In genomic region chr9:103225464-103225863, GRCm38 (mm10) we compare ENCODE assay signal across 9 mouse cellular contexts. TPM values are rescaled to one million over a fixed set of nuclear protein-coding genes. Genes with fewer than 3 reads are reported as not detected.
DNase-seq lines count a peak whose midpoint lies in the region; ATAC-seq and TF ChIP-seq lines count a peak whose summit lies in the region.
"Had no signal": no experiment of that assay in that cellular context is flagged by ENCODE, and none has a peak within 500 bp of the region (broad histone marks: within the 10 kb centered on the region; RNA-seq: fewer than 3 reads in every experiment).

No protein-coding gene starts in this region.

- H3K9ac ChIP-seq in heart, embryonic 12.5 days, result no peak overlapping the region
- no peak overlapping the region for H3K9ac ChIP-seq in heart, embryonic 11.5 days (ENCODE audit: low read depth, low read length)
- H3K9ac ChIP-seq in CH12.LX (ENCODE audit: insufficient read depth, low read depth), result no peak overlapping the region
- no peak overlapping the region for H3K9ac ChIP-seq in embryonic facial prominence, embryonic 15.5 days
- H3K9ac ChIP-seq: hindbrain, embryonic 12.5 days had no signal

- peak in 1 of 2 experiments; percentile 70; a peak in 3 of 4 replicates for TF ChIP-seq CTCF in CH12.LX (conservative IDR thresholded peaks at IDR 0.05 in 1 of 2, IDR thresholded peaks at IDR 0.05 in 1 of 2; ENCODE audit: low read depth in 2 of 2, low read length in 2 of 2)

- dilution Hi-C loops in CH12.LX (cut with MboI; ENCODE audit: extremely low pct_ligation_motif_present, extremely low pct_unique_long_range_greater_than_20kb, low sequenced_read_pairs), result no loop called here

- no peaks in the 10 kb centered on the region for H3K36me3 ChIP-seq in heart, embryonic 12.5 days
- H3K36me3 ChIP-seq in heart, embryonic 11.5 days (ENCODE audit: control insufficient read depth, insufficient read depth, low read length), result no peaks in the 10 kb centered on the region
- H3K36me3 ChIP-seq in CH12.LX (replicated peaks in 1 of 2; ENCODE audit: control insufficient read depth in 1 of 2, insufficient read depth in 1 of 2, low read length in 1 of 2), result no peaks in the 10 kb centered on the region
- no peaks in the 10 kb centered on the region for H3K36me3 ChIP-seq in embryonic facial prominence, embryonic 15.5 days
- H3K36me3 ChIP-seq: hindbrain, embryonic 12.5 days had no signal

- TF ChIP-seq RAD21 in CH12.LX (IDR thresholded peaks at IDR 0.05; ENCODE audit: low read depth, low read length), result peak; percentile 61

- H3K79me2 ChIP-seq in CH12.LX (replicated peaks; ENCODE audit: control insufficient read depth, extremely low read depth, insufficient read depth, poor library complexity, severe bottlenecking), result no peaks in the 10 kb centered on the region

- TF ChIP-seq POLR2A in CH12.LX (IDR thresholded peaks at IDR 0.05; ENCODE audit: low read depth, low read length), result no peak

- H3K4me3 ChIP-seq in heart, embryonic 12.5 days, result no peak overlapping the region
- no peak overlapping the region for H3K4me3 ChIP-seq in heart, embryonic 11.5 days (ENCODE audit: low read depth, low read length)
- H3K4me3 ChIP-seq in CH12.LX (replicated peaks in 1 of 3; ENCODE audit: low read depth in 2 of 3, low read length in 2 of 3, poor library complexity in 1 of 3), result no peak overlapping the region
- H3K4me3 ChIP-seq in embryonic facial prominence, embryonic 15.5 days (replicated peaks), result no peak overlapping the region
- H3K4me3 ChIP-seq: hindbrain, embryonic 12.5 days had no signal

- no peaks in the 10 kb centered on the region for H3K27me3 ChIP-seq in heart, embryonic 12.5 days (replicated peaks)
- no peaks in the 10 kb centered on the region for H3K27me3 ChIP-seq in heart, embryonic 11.5 days (ENCODE audit: control insufficient read depth, insufficient read depth, low read length)
- H3K27me3 ChIP-seq in CH12.LX (replicated peaks), result peaks cover 36% of the 10 kb centered on the region
- H3K27me3 ChIP-seq in embryonic facial prominence, embryonic 15.5 days, result no peaks in the 10 kb centered on the region
- H3K27me3 ChIP-seq: hindbrain, embryonic 12.5 days had no signal

- 59% methylated on average over 3 of the region's 3 CpGs for WGBS in heart, embryonic 12.5 days
- WGBS in heart, embryonic 11.5 days (ENCODE audit: insufficient replicate concordance), result 54% methylated on average over 3 of the region's 3 CpGs
- WGBS in embryonic facial prominence, embryonic 15.5 days, result 67% methylated on average over 3 of the region's 3 CpGs

- H3K4me2 ChIP-seq in heart, embryonic 12.5 days, result no peak overlapping the region
- H3K4me2 ChIP-seq in heart, embryonic 11.5 days, result no peak overlapping the region
- no peak overlapping the region for H3K4me2 ChIP-seq in CH12.LX (ENCODE audit: insufficient read depth, low read depth, poor library complexity, severe bottlenecking)
- no peak overlapping the region for H3K4me2 ChIP-seq in embryonic facial prominence, embryonic 15.5 days (replicated peaks)
- H3K4me2 ChIP-seq: hindbrain, embryonic 12.5 days had no signal

- peaks cover 6% of the 10 kb centered on the region for H3K4me1 ChIP-seq in heart, embryonic 12.5 days (replicated peaks)
- H3K4me1 ChIP-seq in heart, embryonic 11.5 days (ENCODE audit: control insufficient read depth, insufficient read depth, low read length), result no peaks in the 10 kb centered on the region
- no peaks in the 10 kb centered on the region for H3K4me1 ChIP-seq in CH12.LX (ENCODE audit: control insufficient read depth in 1 of 2, insufficient read depth in 2 of 2)
- peaks cover 7% of the 10 kb centered on the region; the same call in 1 of the 2 replicates for H3K4me1 ChIP-seq in embryonic facial prominence, embryonic 15.5 days

- H3K9me3 ChIP-seq in heart, embryonic 12.5 days (replicated peaks), result no peaks in the 10 kb centered on the region
- H3K9me3 ChIP-seq in heart, embryonic 11.5 days (replicated peaks; ENCODE audit: control insufficient read depth, low read length), result no peaks in the 10 kb centered on the region
- no peaks in the 10 kb centered on the region for H3K9me3 ChIP-seq in CH12.LX (replicated peaks; ENCODE audit: low read length)
- no peaks in the 10 kb centered on the region for H3K9me3 ChIP-seq in embryonic facial prominence, embryonic 15.5 days (replicated peaks)
- H3K9me3 ChIP-seq: hindbrain, embryonic 12.5 days had no signal

- peak; percentile 31; the same call in 1 of the 2 replicates for ATAC-seq in heart, embryonic 12.5 days (ENCODE audit: insufficient number of reproducible peaks, low FRiP score)
- no peak for ATAC-seq in heart, embryonic 11.5 days (replicated peaks; ENCODE audit: insufficient number of reproducible peaks, low FRiP score, low TSS enrichment)
- 0 out of 2 replicates have a peak, but pooled peaks have one; percentile 46 for ATAC-seq in embryonic facial prominence, embryonic 15.5 days (ENCODE audit: insufficient number of reproducible peaks, low FRiP score, low TSS enrichment, low read depth)

- no peak for TF ChIP-seq EP300 in CH12.LX (IDR thresholded peaks at IDR 0.05; ENCODE audit: low read length)

- DNase-seq in CH12.LX (ENCODE audit: extremely low read depth), result peak; percentile 45
- peak; percentile 32 for DNase-seq in mesoderm, embryonic 11.5 days (ENCODE audit: low read depth, low spot score)
- no peak for DNase-seq in cerebellum, adult 18-20 months
- no peak for DNase-seq in gastrocnemius, postnatal 14 days
- DNase-seq in ovary, postnatal 36 days (ENCODE audit: low spot score), result no peak

- no peak overlapping the region for H3K27ac ChIP-seq in heart, embryonic 12.5 days (ENCODE audit: poor library complexity, severe bottlenecking)
- no peak overlapping the region for H3K27ac ChIP-seq in heart, embryonic 11.5 days (ENCODE audit: low read depth, low read length)
- H3K27ac ChIP-seq in CH12.LX (ENCODE audit: insufficient read depth, low read depth), result no peak overlapping the region
- H3K27ac ChIP-seq in embryonic facial prominence, embryonic 15.5 days (replicated peaks), result no peak overlapping the region
- H3K27ac ChIP-seq: hindbrain, embryonic 12.5 days had no signal

- in situ Hi-C loops in CH12.LX (cut with MboI; ENCODE audit: low pct_ligation_motif_present, low pct_unique_long_range_greater_than_20kb, low sequenced_read_pairs), result no loop called here

- intact Hi-C loops in gastrocnemius, postnatal 14 days (cut with DNase I; ENCODE audit: low total_unique reads), result loop anchor here (5.0 kb wide), 1 partner anchor 77 kb away; no protein-coding TSS in a partner anchor

TF ChIP-seq in CH12.LX, 34 proteins besides CTCF, POLR2A, EP300 and RAD21:
- no peak for TF ChIP-seq ELF1 (IDR thresholded peaks at IDR 0.05; ENCODE audit: low read depth, low read length)
- TF ChIP-seq SMC3 (IDR thresholded peaks at IDR 0.05; ENCODE audit: low read depth, low read length), result peak; percentile 46

RNA-seq across cellular contexts. Expression of gene Gm20425, which starts 4.6 kb away (rescaled TPM):
- polyA plus RNA-seq in heart, embryonic 12.5 days (2016; fragmentation: Nextera tagmentation; extraction: Ambion mirVana), result 7.0 TPM in 2 replicates
- 0.44 and 2.0 TPM in 2 replicates for polyA plus RNA-seq in heart, embryonic 11.5 days (2014; fragmentation: Nextera tagmentation; extraction: Ambion mirVana)
- not detected in 2 replicates for total RNA-seq in CH12.LX (2012; rRNA removed)
- not detected in 2 replicates for total RNA-seq in CH12.LX (2014; rRNA removed)
- polyA plus RNA-seq in CH12.LX (2012; ENCODE audit: insufficient read length, low read depth), result not detected in 2 replicates
- polyA plus RNA-seq in embryonic facial prominence, embryonic 15.5 days (2015; fragmentation: Nextera tagmentation; extraction: Ambion mirVana), result 0.69 and 1.4 TPM in 2 replicates
- 1 to 10 TPM; 2.8 to 3.2 TPM for total RNA-seq in gastrocnemius, postnatal 14 days (2021)

RNA-seq across cellular contexts. Expression of gene Trf, which starts 4.8 kb away (rescaled TPM):
- 35.9 and 80.5 TPM in 2 replicates for polyA plus RNA-seq in heart, embryonic 12.5 days (2016; fragmentation: Nextera tagmentation; extraction: Ambion mirVana)
- polyA plus RNA-seq in heart, embryonic 11.5 days (2014; fragmentation: Nextera tagmentation; extraction: Ambion mirVana), result 45.7 and 88.4 TPM in 2 replicates
- total RNA-seq in CH12.LX (2012; rRNA removed) (not detected in 2 replicates), CH12.LX (2014; rRNA removed) (not detected in 2 replicates)
- polyA plus RNA-seq in CH12.LX (2012; ENCODE audit: insufficient read length, low read depth), result not detected in 2 replicates
- polyA plus RNA-seq in embryonic facial prominence, embryonic 15.5 days (2015; fragmentation: Nextera tagmentation; extraction: Ambion mirVana), result 31.2 and 34.5 TPM in 2 replicates
- 10 to 100 TPM in 1 of 2 experiments, 1 to 10 TPM in 1; 6.1 to 10.4 TPM for total RNA-seq in gastrocnemius, postnatal 14 days (2021)

RNA-seq across cellular contexts. Expression of gene Srprb, which starts 23.5 kb away (rescaled TPM):
- polyA plus RNA-seq in heart, embryonic 12.5 days (2016; fragmentation: Nextera tagmentation; extraction: Ambion mirVana), result 44.1 and 45.6 TPM in 2 replicates
- polyA plus RNA-seq in heart, embryonic 11.5 days (2014; fragmentation: Nextera tagmentation; extraction: Ambion mirVana), result 47.3 and 50.6 TPM in 2 replicates
- total RNA-seq in CH12.LX (2012; rRNA removed), result 59.7 and 69.9 TPM in 2 replicates
- total RNA-seq in CH12.LX (2014; rRNA removed), result 37.8 and 39.5 TPM in 2 replicates
- 56.2 and 67.2 TPM in 2 replicates for polyA plus RNA-seq in CH12.LX (2012; ENCODE audit: insufficient read length, low read depth)
- 65.9 and 66.2 TPM in 2 replicates for polyA plus RNA-seq in embryonic facial prominence, embryonic 15.5 days (2015; fragmentation: Nextera tagmentation; extraction: Ambion mirVana)
- total RNA-seq in gastrocnemius, postnatal 14 days (2021), result 10 to 100 TPM; 13.8 to 16.6 TPM

Comparison
In these comparisons a context has a peak if more than half of its experiments do, and no peak if none do; other contexts are left out.
1. DNase-seq: peak in CH12.LX (single experiment) and mesoderm, embryonic 11.5 days (single experiment); none in cerebellum, adult 18-20 months (0 of 2), gastrocnemius, postnatal 14 days (single experiment) and ovary, postnatal 36 days (single experiment).
2. RNA of gene Trf, which starts 4.8 kb away (polyA plus RNA-seq): 45.7 to 88.4 TPM in heart, embryonic 11.5 days, 35.9 to 80.5 TPM in heart, embryonic 12.5 days and 31.2 to 34.5 TPM in embryonic facial prominence, embryonic 15.5 days; not detected in CH12.LX; every median in the first group is over 10 times any median in the second.